Mouse (Mus musculus): ENCODE data around the gene Gpr162. TPM values are rescaled to one million over a fixed set of nuclear protein-coding genes. Genes with fewer than 3 reads are reported as not detected.

Gpr162 gene
- polyA plus RNA-seq (2014; fragmentation: Nextera tagmentation; extraction: Ambion mirVana) = 0.65 and 1.2 TPM in 2 replicates

DNA sequence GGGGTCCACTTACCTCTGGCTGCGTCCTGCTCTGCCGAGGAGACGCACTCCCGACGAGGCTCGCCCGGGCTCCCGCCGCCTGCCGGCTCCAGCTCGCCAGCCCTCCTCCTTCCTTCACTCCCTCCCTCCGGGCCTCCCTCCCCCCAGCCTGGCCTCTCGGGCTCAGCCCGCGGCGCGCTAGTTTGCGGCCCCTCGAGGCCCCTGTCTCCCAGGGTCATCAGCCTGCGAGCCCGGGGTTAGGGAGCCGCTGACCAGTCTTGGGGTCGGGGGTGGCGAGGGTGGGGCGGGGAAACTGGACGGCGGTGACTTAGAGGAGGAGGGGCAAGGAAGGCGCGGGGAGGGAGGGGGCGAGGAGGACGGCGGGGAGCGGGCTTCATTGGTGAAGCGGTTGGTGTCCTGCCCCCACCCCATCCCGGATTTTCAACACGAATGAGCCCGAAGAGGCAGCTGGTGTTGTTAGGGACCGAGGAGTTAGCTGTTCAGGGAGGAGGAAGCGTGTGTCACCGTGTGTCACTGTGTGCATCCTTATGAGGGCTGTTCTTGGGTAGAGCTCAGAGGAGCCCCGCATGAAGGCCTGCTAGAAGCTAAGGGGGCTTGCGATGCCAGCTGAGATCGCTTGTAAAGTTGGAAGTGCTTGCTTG, at the start of gene Gpr162:
TSS of gene Gpr162 (minus strand) at position 326 of the 641 bp plus-strand sequence.
- WGBS = 1% methylated on average over 40 of the region's 43 CpGs
- Histone ChIP-seq H3K9ac (ENCODE audit: low read length) (peak within 1 kb of the TSS; percentile 65), H3K27me3 (replicated peaks; ENCODE audit: control insufficient read depth, insufficient read depth, low read length) (peaks cover 6% of the 10 kb centered on the region; the same call in 1 of the 2 replicates), H3K4me3 (ENCODE audit: low read depth, low read length) (peak within 1 kb of the TSS; percentile 59), H3K4me2 (ENCODE audit: low read length) (peak within 1 kb of the TSS; percentile 88), H3K4me1 (replicated peaks; ENCODE audit: control insufficient read depth, insufficient read depth, low read length) (peaks cover 20% of the 10 kb centered on the region), H3K9me3 (ENCODE audit: control insufficient read depth, low read length) (no peaks in the 10 kb centered on the region), H3K27ac (ENCODE audit: low read depth) (peak within 1 kb of the TSS; percentile 38; the same call in 1 of the 2 replicates), H3K36me3 (ENCODE audit: control insufficient read depth, insufficient read depth, low read length) (no peaks in the 10 kb centered on the region)
- DNase-seq (ENCODE audit: low spot score) = peak; percentile 87
- peak; percentile 71 for ATAC-seq (replicated peaks; ENCODE audit: low FRiP score, low TSS enrichment, low read depth)

DNA sequence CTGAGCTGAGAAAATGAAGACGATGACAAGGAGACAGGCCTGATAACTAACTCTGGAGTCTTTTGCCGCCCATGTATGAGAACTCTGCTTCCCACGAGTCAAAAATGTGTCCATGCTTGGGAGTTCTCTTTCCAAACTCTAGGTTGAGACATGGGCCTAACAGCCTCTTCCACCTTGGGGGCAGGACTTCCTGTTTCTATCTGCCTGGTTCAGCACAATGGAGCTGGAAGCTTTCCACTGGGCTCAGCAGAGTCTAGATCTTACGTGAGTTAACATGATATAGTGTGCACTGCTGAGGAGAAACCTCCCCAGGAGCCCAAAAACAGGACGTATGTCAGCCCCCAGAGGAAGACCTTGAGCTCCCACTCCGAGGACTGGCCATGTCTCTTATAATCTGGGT, 49.4 kb upstream of the Gpr162 start:
- Histone ChIP-seq H3K27me3 (replicated peaks; ENCODE audit: control insufficient read depth, insufficient read depth, low read length) (0 out of 2 replicates have a peak, but pooled peaks cover 3% of the 10 kb centered on the region), H3K4me2 (ENCODE audit: low read length) (no peak overlapping the region), H3K9ac (ENCODE audit: low read length) (no peak overlapping the region), H3K4me1 (replicated peaks; ENCODE audit: control insufficient read depth, insufficient read depth, low read length) (peaks cover 31% of the 10 kb centered on the region), H3K27ac (ENCODE audit: low read depth) (no peak overlapping the region), H3K36me3 (ENCODE audit: control insufficient read depth, insufficient read depth, low read length) (peaks cover 27% of the 10 kb centered on the region), H3K4me3 (ENCODE audit: low read depth, low read length) (no peak overlapping the region), H3K9me3 (ENCODE audit: control insufficient read depth, low read length) (no peaks in the 10 kb centered on the region)
- ATAC-seq (replicated peaks; ENCODE audit: low FRiP score, low TSS enrichment, low read depth) (no peak), DNase-seq (ENCODE audit: low spot score) (no peak)
- WGBS = 65% methylated on average over 6 of the region's 6 CpGs

GRCm38 (mm10) chr6:124911533-124912218, 47.9 kb upstream of the Gpr162 start, which contains the start of gene Lag3:
Gene Lag3 (minus strand): TSS chr6:124911705.
- Histone ChIP-seq H3K4me2 (ENCODE audit: low read length) (peak within 1 kb of the TSS; percentile 21), H3K9me3 (ENCODE audit: control insufficient read depth, low read length) (no peaks in the 10 kb centered on the region), H3K36me3 (ENCODE audit: control insufficient read depth, insufficient read depth, low read length) (peaks cover 27% of the 10 kb centered on the region), H3K9ac (ENCODE audit: low read length) (no peak within 1 kb of the TSS), H3K4me1 (replicated peaks; ENCODE audit: control insufficient read depth, insufficient read depth, low read length) (peaks cover 30% of the 10 kb centered on the region), H3K4me3 (ENCODE audit: low read depth, low read length) (no peak within 1 kb of the TSS), H3K27me3 (replicated peaks; ENCODE audit: control insufficient read depth, insufficient read depth, low read length) (0 out of 2 replicates have a peak, but pooled peaks cover 3% of the 10 kb centered on the region), H3K27ac (ENCODE audit: low read depth) (no peak within 1 kb of the TSS)
- no peak for DNase-seq (ENCODE audit: low spot score)
- 21% methylated on average over 11 of the region's 13 CpGs for WGBS
- no peak for ATAC-seq (replicated peaks; ENCODE audit: low FRiP score, low TSS enrichment, low read depth)

- Histone ChIP-seq H3K4me1 (replicated peaks; ENCODE audit: control insufficient read depth, insufficient read depth, low read length) (peaks cover 21% of the 10 kb centered on the region), H3K4me3 (ENCODE audit: low read depth, low read length) (peak overlapping the region; percentile 12), H3K36me3 (ENCODE audit: control insufficient read depth, insufficient read depth, low read length) (peaks cover 26% of the 10 kb centered on the region), H3K9me3 (ENCODE audit: control insufficient read depth, low read length) (no peaks in the 10 kb centered on the region), H3K4me2 (ENCODE audit: low read length) (peak overlapping the region; percentile 48), H3K9ac (ENCODE audit: low read length) (peak overlapping the region; percentile 20; the same call in 1 of the 2 replicates), H3K27me3 (replicated peaks; ENCODE audit: control insufficient read depth, insufficient read depth, low read length) (0 out of 2 replicates have a peak, but pooled peaks cover 3% of the 10 kb centered on the region), H3K27ac (ENCODE audit: low read depth) (no peak overlapping the region)
- ATAC-seq (replicated peaks; ENCODE audit: low FRiP score, low TSS enrichment, low read depth) (no peak; the same call in 1 of the 2 replicates), DNase-seq (ENCODE audit: low spot score) (no peak)
- WGBS = 3% methylated on average over 32 of the region's 32 CpGs
Observed at GRCm38 (mm10) chr6:124910032-124910431, 46.2 kb upstream of the Gpr162 start.

GRCm38 (mm10) chr6:124907767-124908166, 44.0 kb upstream of the Gpr162 start:
- ATAC-seq (replicated peaks; ENCODE audit: low FRiP score, low TSS enrichment, low read depth) (no peak), DNase-seq (ENCODE audit: low spot score) (no peak)
- H3K36me3 ChIP-seq (ENCODE audit: control insufficient read depth, insufficient read depth, low read length) = peaks cover 4% of the 10 kb centered on the region; the same call in 1 of the 2 replicates
- H3K9ac ChIP-seq (ENCODE audit: low read length) = no peak overlapping the region
- 94% methylated on average over 1 of the region's 1 CpGs for WGBS
- H3K4me3 ChIP-seq (ENCODE audit: low read depth, low read length) = no peak overlapping the region
- H3K9me3 ChIP-seq (ENCODE audit: control insufficient read depth, low read length) = no peaks in the 10 kb centered on the region
- H3K27ac ChIP-seq (ENCODE audit: low read depth) = no peak overlapping the region
- H3K4me2 ChIP-seq (ENCODE audit: low read length) = no peak overlapping the region
- H3K4me1 ChIP-seq (replicated peaks; ENCODE audit: control insufficient read depth, insufficient read depth, low read length) = peaks cover 16% of the 10 kb centered on the region
- H3K27me3 ChIP-seq (replicated peaks; ENCODE audit: control insufficient read depth, insufficient read depth, low read length) = 0 out of 2 replicates have a peak, but pooled peaks cover 3% of the 10 kb centered on the region

GRCm38 (mm10) chr6:124904991-124905860, 41.4 kb upstream of the Gpr162 start:
- Histone ChIP-seq H3K4me3 (ENCODE audit: low read depth, low read length) (peak overlapping the region; percentile 47; the same call in 1 of the 2 replicates), H3K27ac (ENCODE audit: low read depth) (peak overlapping the region; percentile 98), H3K36me3 (ENCODE audit: control insufficient read depth, insufficient read depth, low read length) (no peaks in the 10 kb centered on the region), H3K27me3 (replicated peaks; ENCODE audit: control insufficient read depth, insufficient read depth, low read length) (0 out of 2 replicates have a peak, but pooled peaks cover under 1% of the 10 kb centered on the region), H3K9ac (ENCODE audit: low read length) (peak overlapping the region; percentile 74), H3K9me3 (ENCODE audit: control insufficient read depth, low read length) (no peaks in the 10 kb centered on the region), H3K4me1 (replicated peaks; ENCODE audit: control insufficient read depth, insufficient read depth, low read length) (peaks cover 16% of the 10 kb centered on the region), H3K4me2 (ENCODE audit: low read length) (peak overlapping the region; percentile 81)
- WGBS = 36% methylated on average over 14 of the region's 16 CpGs
- DNase-seq (ENCODE audit: low spot score) = no peak
- ATAC-seq (replicated peaks; ENCODE audit: low FRiP score, low TSS enrichment, low read depth) = no peak

DNA sequence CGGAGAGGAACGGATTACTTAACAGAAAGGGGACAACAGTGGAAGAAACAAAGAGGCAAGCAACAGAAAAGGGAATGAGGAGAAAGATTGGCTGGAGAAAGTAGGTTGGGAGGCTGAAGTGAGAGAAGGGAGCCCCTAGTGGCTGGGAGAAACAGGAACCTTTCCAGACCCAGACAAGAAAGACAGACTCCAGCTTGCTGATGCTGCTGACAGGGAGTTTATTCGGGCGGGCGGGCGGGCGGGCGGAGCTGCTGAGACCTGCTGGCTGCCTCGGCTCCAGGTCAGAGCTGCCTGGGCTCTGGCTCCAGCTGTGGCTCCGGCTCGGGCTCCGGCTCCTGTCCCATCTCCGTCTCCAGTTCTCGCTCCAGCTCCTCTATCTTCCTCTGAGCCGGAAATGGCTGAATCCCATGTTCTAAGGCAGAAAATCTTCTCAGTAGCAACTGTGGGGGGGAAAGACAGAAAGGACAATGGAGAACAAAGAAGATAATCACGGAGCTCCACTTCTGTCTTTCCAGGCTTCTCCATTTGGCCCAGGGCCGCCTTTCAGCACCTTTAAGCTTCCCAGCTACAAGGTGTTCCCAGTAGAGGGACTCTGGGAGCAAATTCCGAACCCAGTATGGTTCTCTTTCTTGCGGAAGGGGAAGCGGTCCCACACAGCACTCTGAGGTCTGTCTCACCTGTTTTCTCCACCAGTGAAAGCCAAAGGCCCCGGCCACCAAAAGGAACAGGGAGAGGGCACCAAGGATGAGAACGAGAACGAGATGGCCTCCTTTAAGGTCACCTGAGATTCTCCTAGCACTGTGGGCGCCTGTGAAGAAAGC, 40.6 kb upstream of the Gpr162 start:
- Histone ChIP-seq H3K9me3 (ENCODE audit: control insufficient read depth, low read length) (no peaks in the 10 kb centered on the region), H3K27ac (ENCODE audit: low read depth) (peak overlapping the region; percentile 98), H3K4me1 (replicated peaks; ENCODE audit: control insufficient read depth, insufficient read depth, low read length) (peaks cover 10% of the 10 kb centered on the region), H3K4me3 (ENCODE audit: low read depth, low read length) (peak overlapping the region; percentile 47), H3K27me3 (replicated peaks; ENCODE audit: control insufficient read depth, insufficient read depth, low read length) (no peaks in the 10 kb centered on the region), H3K9ac (ENCODE audit: low read length) (peak overlapping the region; percentile 74), H3K4me2 (ENCODE audit: low read length) (peak overlapping the region; percentile 81), H3K36me3 (ENCODE audit: control insufficient read depth, insufficient read depth, low read length) (no peaks in the 10 kb centered on the region)
- 5% methylated on average over 24 of the region's 24 CpGs for WGBS
- DNase-seq (ENCODE audit: low spot score) (peak; percentile 85), ATAC-seq (replicated peaks; ENCODE audit: low FRiP score, low TSS enrichment, low read depth) (peak; percentile 76)

All from intestine, embryonic 14.5 days (tissue).